Mouse (Mus musculus): ENCODE data around the gene Ccdc9. TPM values are rescaled to one million over a fixed set of nuclear protein-coding genes. Genes with fewer than 3 reads are reported as not detected.
A peak's percentile ranks its signal among the peaks of the same experiment; 100 is the strongest.
"Not testable (repeated sequence)": the region's sequence is repeated elsewhere in the genome, so short reads cannot be mapped to it uniquely, and the experiment has no call there.

Gene Ccdc9
- total RNA-seq, 2 experiments from 2014 or later = 59.6 to 77.3 TPM

GRCm38 (mm10) chr7:16273081-16273765 lies 13.4 kb downstream of the Ccdc9 start, which contains the start of gene Inafm1:
Gene Inafm1, minus strand, starts transcription at chr7:16273617.
- peak; percentile 66 to 69 for DNase-seq (ENCODE audit: extremely low spot score in 1 of 2, low spot score in 1 of 2)

GRCm38 (mm10) chr7:16272681-16273080 lies 13.9 kb downstream of the Ccdc9 start:
- DNase-seq (ENCODE audit: extremely low spot score in 1 of 2, low spot score in 1 of 2) = peak; percentile 47 to 55

- DNase-seq (ENCODE audit: extremely low spot score in 1 of 2, low spot score in 1 of 2) = no peak
Observed at GRCm38 (mm10) chr7:16271139-16271538, 15.5 kb downstream of the Ccdc9 start.

- not testable (repeated sequence) for DNase-seq (ENCODE audit: extremely low spot score in 1 of 2, low spot score in 1 of 2)
Observed at GRCm38 (mm10) chr7:16266593-16266992, 20.0 kb downstream of the Ccdc9 start.

- DNase-seq (ENCODE audit: extremely low spot score in 1 of 2, low spot score in 1 of 2) = no peak
Observed at GRCm38 (mm10) chr7:16265856-16266255, 20.7 kb downstream of the Ccdc9 start.

- no peak for DNase-seq (ENCODE audit: extremely low spot score in 1 of 2, low spot score in 1 of 2)
Observed at GRCm38 (mm10) chr7:16263843-16264242, 22.8 kb downstream of the Ccdc9 start.

- peak; percentile 56 to 92 for DNase-seq (ENCODE audit: extremely low spot score in 1 of 2, low spot score in 1 of 2)
Observed at GRCm38 (mm10) chr7:16263015-16263787, 23.4 kb downstream of the Ccdc9 start.

GRCm38 (mm10) chr7:16261097-16261496 lies 25.5 kb downstream of the Ccdc9 start:
- DNase-seq (ENCODE audit: extremely low spot score in 1 of 2, low spot score in 1 of 2) = no peak

- no peak for DNase-seq (ENCODE audit: extremely low spot score in 1 of 2, low spot score in 1 of 2)
Observed at GRCm38 (mm10) chr7:16259110-16259590, 27.4 kb downstream of the Ccdc9 start, which contains the start of gene C5ar1. Gene C5ar1, minus strand, starts transcription at chr7:16259540.

- no peak for DNase-seq (ENCODE audit: extremely low spot score in 1 of 2, low spot score in 1 of 2)
Observed at GRCm38 (mm10) chr7:16257830-16258229, 28.8 kb downstream of the Ccdc9 start.

- DNase-seq (ENCODE audit: extremely low spot score in 1 of 2, low spot score in 1 of 2) = not testable (repeated sequence)
Observed at GRCm38 (mm10) chr7:16255963-16256362, 30.6 kb downstream of the Ccdc9 start.

- DNase-seq (ENCODE audit: extremely low spot score in 1 of 2, low spot score in 1 of 2) = no peak
Observed at GRCm38 (mm10) chr7:16254195-16254594, 32.4 kb downstream of the Ccdc9 start.

GRCm38 (mm10) chr7:16250687-16251086 lies 35.9 kb downstream of the Ccdc9 start:
- DNase-seq (ENCODE audit: extremely low spot score in 1 of 2, low spot score in 1 of 2) = no peak

- no peak for DNase-seq (ENCODE audit: extremely low spot score in 1 of 2, low spot score in 1 of 2)
Observed at GRCm38 (mm10) chr7:16245958-16246357, 40.6 kb downstream of the Ccdc9 start.

- no peak for DNase-seq (ENCODE audit: extremely low spot score in 1 of 2, low spot score in 1 of 2)
Observed at GRCm38 (mm10) chr7:16244067-16244466, 42.5 kb downstream of the Ccdc9 start, which contains the start of gene C5ar2. Gene C5ar2, minus strand, starts transcription at chr7:16244154.

GRCm38 (mm10) chr7:16242198-16242597 lies 44.4 kb downstream of the Ccdc9 start:
- no peak for DNase-seq (ENCODE audit: extremely low spot score in 1 of 2, low spot score in 1 of 2)

GRCm38 (mm10) chr7:16241787-16242186 lies 44.8 kb downstream of the Ccdc9 start:
- no peak for DNase-seq (ENCODE audit: extremely low spot score in 1 of 2, low spot score in 1 of 2)

- no peak for DNase-seq (ENCODE audit: extremely low spot score in 1 of 2, low spot score in 1 of 2)
Observed at GRCm38 (mm10) chr7:16240978-16241303, 45.7 kb downstream of the Ccdc9 start.

- DNase-seq (ENCODE audit: extremely low spot score in 1 of 2, low spot score in 1 of 2) = no peak
Observed at GRCm38 (mm10) chr7:16240281-16240977, 46.2 kb downstream of the Ccdc9 start.

GRCm38 (mm10) chr7:16239554-16239997 lies 47.0 kb downstream of the Ccdc9 start:
- no peak for DNase-seq (ENCODE audit: extremely low spot score in 1 of 2, low spot score in 1 of 2)

- no peak for DNase-seq (ENCODE audit: extremely low spot score in 1 of 2, low spot score in 1 of 2)
Observed at GRCm38 (mm10) chr7:16229869-16230268, 56.7 kb downstream of the Ccdc9 start.
